ENCODE assay signal across 20 mouse cellular contexts in the genomic region with DNA sequence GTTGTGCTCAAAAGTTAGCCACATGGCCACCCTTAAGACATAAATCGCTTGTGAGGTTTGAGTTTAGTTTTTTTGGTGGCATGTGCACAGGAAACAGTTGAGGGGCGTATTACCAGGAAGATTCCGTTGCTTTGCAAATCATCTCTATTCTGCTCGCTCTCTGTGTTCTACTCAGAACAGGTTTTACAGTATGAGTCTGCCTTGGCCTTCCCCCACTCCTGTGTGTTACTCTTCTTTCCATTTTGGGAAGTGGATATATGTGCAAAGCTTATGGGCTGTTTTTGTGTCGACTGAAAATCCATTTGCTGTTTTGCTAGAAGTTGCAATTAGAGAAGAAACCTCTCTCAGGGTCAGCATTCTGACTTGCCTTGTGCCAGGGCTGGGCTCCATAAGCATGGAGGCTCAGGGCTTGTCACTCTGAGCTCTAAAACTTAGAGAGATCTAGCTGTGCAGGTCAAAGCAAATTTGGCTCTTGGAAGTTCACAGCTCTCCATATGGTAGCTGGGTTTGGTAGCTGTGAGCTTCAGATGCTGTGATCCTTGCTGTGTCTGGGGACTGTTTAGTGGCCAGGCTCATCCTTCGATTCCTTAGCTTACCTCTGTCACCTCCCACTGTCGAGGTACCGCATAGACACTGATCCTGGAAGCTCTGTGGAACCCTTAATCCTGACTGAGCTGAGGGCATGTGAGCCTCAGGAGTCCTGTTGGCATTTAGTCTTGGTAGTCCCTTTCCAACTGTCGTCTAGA. TPM values are rescaled to one million over a fixed set of nuclear protein-coding genes. Genes with fewer than 3 reads are reported as not detected.
DNase-seq lines count a peak whose midpoint lies in the region; ATAC-seq lines count a peak whose summit lies in the region.
"Had no signal": no experiment of that assay in that cellular context is flagged by ENCODE, and none has a peak within 500 bp of the region (broad histone marks: within the 10 kb centered on the region; RNA-seq: fewer than 3 reads in every experiment).

No protein-coding gene starts in this region.

- WGBS in intestine, embryonic 15.5 days, result 83% methylated on average over 9 of the region's 9 CpGs
- WGBS in intestine, embryonic 16.5 days, result 80% methylated on average over 9 of the region's 9 CpGs

- H3K36me3 ChIP-seq in intestine, embryonic 15.5 days, result no peaks in the 10 kb centered on the region
- H3K36me3 ChIP-seq in intestine, embryonic 16.5 days (ENCODE audit: control insufficient read depth, insufficient read depth, low read length), result no peaks in the 10 kb centered on the region
- H3K36me3 ChIP-seq: forebrain, embryonic 15.5 days; midbrain, embryonic 15.5 days; neural tube, embryonic 13.5 days had no signal

- H3K9ac ChIP-seq in intestine, embryonic 15.5 days, result no peak overlapping the region
- H3K9ac ChIP-seq in intestine, embryonic 16.5 days (ENCODE audit: low read depth, low read length), result no peak overlapping the region
- H3K9ac ChIP-seq: forebrain, embryonic 15.5 days; midbrain, embryonic 15.5 days; neural tube, embryonic 13.5 days had no signal

- 0 out of 2 replicates have a peak, but pooled peaks cover 3% of the 10 kb centered on the region for H3K4me1 ChIP-seq in intestine, embryonic 15.5 days (replicated peaks)
- peaks cover 5% of the 10 kb centered on the region; the same call in 1 of the 2 replicates for H3K4me1 ChIP-seq in intestine, embryonic 16.5 days (ENCODE audit: control insufficient read depth, insufficient read depth, low read length)

- H3K9me3 ChIP-seq in intestine, embryonic 15.5 days, result no peaks in the 10 kb centered on the region
- H3K9me3 ChIP-seq in intestine, embryonic 16.5 days (ENCODE audit: control insufficient read depth, low read length), result no peaks in the 10 kb centered on the region
- H3K9me3 ChIP-seq: forebrain, embryonic 15.5 days; hindbrain, embryonic 10.5 days; midbrain, embryonic 15.5 days; neural tube, embryonic 13.5 days had no signal

- ATAC-seq in cerebellum, adult (ENCODE audit: insufficient number of reproducible peaks, low FRiP score, low TSS enrichment), result peak; percentile 56; the same call in 1 of the 2 replicates
- 0 out of 2 replicates have a peak, but pooled peaks have one; percentile 3 for ATAC-seq in intestine, embryonic 15.5 days
- ATAC-seq in intestine, embryonic 16.5 days, result no peak
- peak; percentile 29 for ATAC-seq in CD4-positive, CD25-positive, alpha-beta regulatory T cell, adult 4 months
- no peak for ATAC-seq in monocyte, adult 5-6 weeks (replicated peaks; ENCODE audit: insufficient number of reproducible peaks, low FRiP score, low TSS enrichment, poor library complexity, severe bottlenecking)
- ATAC-seq: forebrain, embryonic 15.5 days; midbrain, embryonic 15.5 days had no signal

- H3K27me3 ChIP-seq in intestine, embryonic 15.5 days (replicated peaks), result no peaks in the 10 kb centered on the region
- H3K27me3 ChIP-seq in intestine, embryonic 16.5 days (replicated peaks; ENCODE audit: control insufficient read depth, insufficient read depth, low read length), result no peaks in the 10 kb centered on the region
- H3K27me3 ChIP-seq: forebrain, embryonic 15.5 days; midbrain, embryonic 15.5 days; neural tube, embryonic 13.5 days had no signal

- no peak overlapping the region for H3K27ac ChIP-seq in intestine, embryonic 15.5 days
- no peak overlapping the region for H3K27ac ChIP-seq in intestine, embryonic 16.5 days (ENCODE audit: low read length)
- H3K27ac ChIP-seq: forebrain, embryonic 15.5 days; hindbrain, embryonic 10.5 days; kidney, postnatal 0 days; midbrain, embryonic 15.5 days; neural tube, embryonic 13.5 days; stomach, postnatal 0 days had no signal

- no peak for DNase-seq in cerebellum, postnatal 36 days
- peak; percentile 43 for DNase-seq in naive thymus-derived CD4-positive, alpha-beta T cell, adult 2 months (ENCODE audit: low read depth)
- DNase-seq in Muller cell, postnatal 12 days (ENCODE audit: inconsistent ontology term), result no peak
- DNase-seq: adrenal gland, adult 2 months; cerebellum, adult 8-10 months; liver; lung, adult 2 months; lung, postnatal 4 days; right cerebral cortex, adult 18-20 months had no signal

- no peak overlapping the region for H3K4me3 ChIP-seq in intestine, embryonic 15.5 days (replicated peaks)
- H3K4me3 ChIP-seq in intestine, embryonic 16.5 days (ENCODE audit: low read length), result no peak overlapping the region
- H3K4me3 ChIP-seq: forebrain, embryonic 15.5 days; hindbrain, embryonic 10.5 days; midbrain, embryonic 15.5 days; neural tube, embryonic 13.5 days had no signal

- H3K4me2 ChIP-seq in intestine, embryonic 15.5 days (replicated peaks), result no peak overlapping the region
- no peak overlapping the region for H3K4me2 ChIP-seq in intestine, embryonic 16.5 days (ENCODE audit: low read depth, low read length)
- H3K4me2 ChIP-seq: forebrain, embryonic 15.5 days; midbrain, embryonic 15.5 days; neural tube, embryonic 13.5 days had no signal

RNA-seq across cellular contexts. Expression of gene Arid2, which starts 45.3 kb away (rescaled TPM):
- polyA plus RNA-seq in intestine, embryonic 15.5 days (2015; fragmentation: Nextera tagmentation; extraction: Ambion mirVana), result 16.0 and 16.8 TPM in 2 replicates
- polyA plus RNA-seq in intestine, embryonic 16.5 days (2015; fragmentation: Nextera tagmentation; extraction: Ambion mirVana), result 12.4 and 12.6 TPM in 2 replicates
- polyA plus RNA-seq in CD4-positive, CD25-positive, alpha-beta regulatory T cell, adult 4 months (2017; shearing (Covaris generic)), result 10 to 100 TPM; 17.9 to 21.0 TPM
- total RNA-seq in monocyte, adult 5-6 weeks (2017), result 19.6 to 44.6 TPM (median 31.3 TPM) in 3 replicates

Comparison
In these comparisons a context has a peak if more than half of its experiments do, and no peak if none do; other contexts are left out.
1. ATAC-seq: peak in cerebellum, adult (single experiment), intestine, embryonic 15.5 days (single experiment) and CD4-positive, CD25-positive, alpha-beta regulatory T cell, adult 4 months (single experiment); none in intestine, embryonic 16.5 days (single experiment) and monocyte, adult 5-6 weeks (single experiment).